Mouse (Mus musculus): ENCODE data around the gene Optn. TPM values are rescaled to one million over a fixed set of nuclear protein-coding genes. Genes with fewer than 3 reads are reported as not detected.
"Not testable (repeated sequence)": the region's sequence is repeated elsewhere in the genome, so short reads cannot be mapped to it uniquely, and the experiment has no call there.

Optn gene
- total RNA-seq (2021) = 10 to 100 TPM; 23.5 to 26.4 TPM
- long read RNA-seq, experiment 1, transcript Optn-202 (14 exons, 2,614 nt) = major isoform, 23 of 54 reads
- long read RNA-seq, experiment 1, transcript Optn-201 (15 exons, 2,411 nt) = minor isoform, 9 of 54 reads
- long read RNA-seq, experiment 1, partial matches to known transcripts = 2 of 54 reads
- long read RNA-seq, experiment 1, other reads (novel, unspliced or antisense) = 20 of 54 reads
- long read RNA-seq, experiment 2, transcript Optn-201 (15 exons, 2,411 nt) = minor isoform, 5 of 39 reads
- long read RNA-seq, experiment 2, transcript Optn-202 (14 exons, 2,614 nt) = major isoform, 18 of 39 reads
- long read RNA-seq, experiment 2, partial matches to known transcripts = 1 of 39 reads
- long read RNA-seq, experiment 2, other reads (novel, unspliced or antisense) = 15 of 39 reads

- DNase-seq = peak; percentile 89
Observed at GRCm38 (mm10) chr2:5063299-5064205, at the start of gene Optn. Gene Optn (minus strand): TSS chr2:5064051.

GRCm38 (mm10) chr2:5112785-5113291 is 49.0 kb upstream of the Optn start:
- no peak for DNase-seq

- no peak for DNase-seq
Observed at GRCm38 (mm10) chr2:5102891-5103290, 39.0 kb upstream of the Optn start.

- no peak for DNase-seq
Observed at GRCm38 (mm10) chr2:5101743-5102245, 37.9 kb upstream of the Optn start.

GRCm38 (mm10) chr2:5099176-5099575 is 35.3 kb upstream of the Optn start:
- DNase-seq = no peak

GRCm38 (mm10) chr2:5097786-5098445 is 34.1 kb upstream of the Optn start:
- no peak for DNase-seq

- no peak for DNase-seq
Observed at GRCm38 (mm10) chr2:5095316-5095715, 31.5 kb upstream of the Optn start.

- no peak for DNase-seq
Observed at GRCm38 (mm10) chr2:5094876-5095275, 31.0 kb upstream of the Optn start.

- not testable (repeated sequence) for DNase-seq
Observed at GRCm38 (mm10) chr2:5090385-5090784, 26.5 kb upstream of the Optn start.

- no peak for DNase-seq
Observed at GRCm38 (mm10) chr2:5087667-5088066, 23.8 kb upstream of the Optn start.

- no peak for DNase-seq
Observed at GRCm38 (mm10) chr2:5083739-5084138, 19.9 kb upstream of the Optn start.

- peak; percentile 17 for DNase-seq
Observed at GRCm38 (mm10) chr2:5080053-5080787, 16.4 kb upstream of the Optn start.

GRCm38 (mm10) chr2:5077937-5078336 is 14.1 kb upstream of the Optn start:
- DNase-seq = no peak

GRCm38 (mm10) chr2:5077490-5077889 is 13.6 kb upstream of the Optn start:
- DNase-seq = no peak

- DNase-seq = no peak
Observed at GRCm38 (mm10) chr2:5075856-5076255, 12.0 kb upstream of the Optn start.

- no peak for DNase-seq
Observed at GRCm38 (mm10) chr2:5075432-5075831, 11.6 kb upstream of the Optn start.

GRCm38 (mm10) chr2:5073785-5074184 is 9.9 kb upstream of the Optn start:
- no peak for DNase-seq

GRCm38 (mm10) chr2:5067951-5068350 is 4.1 kb upstream of the Optn start:
- no peak for DNase-seq

GRCm38 (mm10) chr2:5067254-5067653 is 3.4 kb upstream of the Optn start:
- not testable (repeated sequence) for DNase-seq

GRCm38 (mm10) chr2:5064247-5064646 is 396 bp upstream of the Optn start:
- no peak for DNase-seq

GRCm38 (mm10) chr2:5062496-5063298 is 1.2 kb downstream of the Optn start:
- DNase-seq = no peak

Measured in gastrocnemius, postnatal 10 days (tissue).